Mouse (Mus musculus) kidney, adult 2 months (tissue): ENCODE measurements around the gene Esam.

Experiments used
- CTCF ChIP-seq: fragments of 200-500 bp; conservative IDR thresholded peaks from 2 replicates; pipeline ENCODE4 v1.5.1; 2011; ENCODE audit warnings: low read depth, mild to moderate bottlenecking, control low read depth, low read length, moderate library complexity, mixed read lengths; ENCODE audit not compliant: insufficient read depth, insufficient read length
- POLR2A ChIP-seq: fragments of 200-500 bp; IDR thresholded peaks from one replicate; pipeline ENCODE4 v1.6.1; 2011; ENCODE audit warnings: low read depth, low read length, control low read depth

- no peak for TF ChIP-seq CTCF
- TF ChIP-seq POLR2A: no peak
Observed at GRCm38 (mm10) chr9:37545166-37545610, 17.3 kb downstream of the Esam start.
